Mouse (Mus musculus) CH12.LX (cell line): ENCODE results near the gene Prmt8. TPM values are rescaled to one million over a fixed set of nuclear protein-coding genes. Genes with fewer than 3 reads are reported as not detected.

Experiments
- DNase-seq: peaks from one replicate; pipeline ENCODE4 v3.0.0-alpha.2; 2013; ENCODE audit errors: extremely low read depth
- H3K27ac ChIP-seq: 2 replicates; pipeline ENCODE4 v1.5.1; 2012; ENCODE audit warnings: low read depth, mild to moderate bottlenecking, control low read depth, moderate library complexity; ENCODE audit not compliant: insufficient read depth
- H3K27me3 ChIP-seq: replicated peaks from 2 replicates; pipeline ENCODE3; 2012; ENCODE audit warnings: inconsistent platforms
- H3K36me3 ChIP-seq, 2 experiments: replicated peaks in 1 of 2; 2 replicates each; pipeline versions ENCODE3 to v1.6.1; 2012; ENCODE audit warnings: inconsistent platforms in 1 of 2, low read length in 1 of 2, mild to moderate bottlenecking in 1 of 2, mixed read lengths in 1 of 2, moderate library complexity in 1 of 2; ENCODE audit not compliant: control insufficient read depth in 1 of 2, insufficient read depth in 1 of 2
- H3K4me1 ChIP-seq, 2 experiments: 2 replicates each; pipeline ENCODE4 v1.6.1; 2012; ENCODE audit warnings: inconsistent platforms in 1 of 2, moderate library complexity in 1 of 2; ENCODE audit not compliant: insufficient read depth in 2 of 2, control insufficient read depth in 1 of 2
- H3K4me2 ChIP-seq: 2 replicates; pipeline ENCODE4 v1.6.1; 2012; ENCODE audit warnings: low read depth, mild to moderate bottlenecking, control low read depth; ENCODE audit not compliant: poor library complexity, insufficient read depth, severe bottlenecking
- H3K4me3 ChIP-seq, 3 experiments: fragments of 150-350 bp in 1 of 3; sonication (generic) in 1 of 3; replicated peaks in 1 of 3; 2 replicates each; pipeline versions ENCODE3 to v1.5.1; 2011 to 2012; ENCODE audit warnings: low read depth in 2 of 3, low read length in 2 of 3, mild to moderate bottlenecking in 2 of 3, moderate library complexity in 2 of 3, control low read depth in 1 of 3, improper control_type of control experiment in 1 of 3, inconsistent platforms in 1 of 3, mixed read lengths in 1 of 3; ENCODE audit not compliant: poor library complexity in 1 of 3
- H3K79me2 ChIP-seq: replicated peaks from 2 replicates; pipeline ENCODE4 v1.6.1; 2012; ENCODE audit warnings: mild to moderate bottlenecking, moderate library complexity; ENCODE audit not compliant: control insufficient read depth, poor library complexity, insufficient read depth, severe bottlenecking; ENCODE audit errors: extremely low read depth
- H3K9ac ChIP-seq: 2 replicates; pipeline ENCODE4 v1.6.1; 2012; ENCODE audit warnings: low read depth, mild to moderate bottlenecking, control low read depth, moderate library complexity; ENCODE audit not compliant: insufficient read depth
- H3K9me3 ChIP-seq: replicated peaks from 2 replicates; pipeline ENCODE3; 2012; ENCODE audit warnings: low read length, inconsistent platforms, mixed read lengths
- BHLHE40 ChIP-seq: IDR thresholded peaks from 2 replicates; pipeline ENCODE4 v1.6.1; 2011; ENCODE audit warnings: mild to moderate bottlenecking, low read depth, low read length, improper control_type of control experiment
- CHD1 ChIP-seq: IDR thresholded peaks from 2 replicates; pipeline ENCODE4 v1.6.1; 2012; ENCODE audit warnings: low read depth, low read length, improper control_type of control experiment, inconsistent platforms
- CHD2 ChIP-seq: IDR thresholded peaks from 2 replicates; pipeline ENCODE4 v1.6.1; 2011; ENCODE audit warnings: low read length, improper control_type of control experiment
- ELF1 ChIP-seq: IDR thresholded peaks from 2 replicates; pipeline ENCODE4 v1.6.1; 2014; ENCODE audit warnings: low read depth, mild to moderate bottlenecking, inconsistent platforms, low read length, improper control_type of control experiment
- ETS1 ChIP-seq: conservative IDR thresholded peaks from 2 replicates; pipeline ENCODE4 v1.6.1; 2012; ENCODE audit warnings: low read depth, mild to moderate bottlenecking, inconsistent platforms, low read length, improper control_type of control experiment, moderate library complexity
- GABPA ChIP-seq: IDR thresholded peaks from 2 replicates; pipeline ENCODE4 v1.6.1; 2012; ENCODE audit warnings: low read depth, low read length, improper control_type of control experiment, inconsistent platforms; ENCODE audit not compliant: insufficient replicate concordance
- HCFC1 ChIP-seq: IDR thresholded peaks from 2 replicates; pipeline ENCODE4 v1.6.1; 2012; ENCODE audit warnings: low read depth, mild to moderate bottlenecking, inconsistent platforms, low read length, improper control_type of control experiment
- JUN ChIP-seq: IDR thresholded peaks from 2 replicates; pipeline ENCODE4 v1.6.1; 2011; ENCODE audit warnings: low read depth, mild to moderate bottlenecking, low read length, improper control_type of control experiment, moderate library complexity; ENCODE audit not compliant: insufficient read depth
- JUND ChIP-seq: conservative IDR thresholded peaks from 2 replicates; pipeline ENCODE4 v1.6.1; 2011; ENCODE audit warnings: low read depth, low read length, improper control_type of control experiment
- KAT2A ChIP-seq: IDR thresholded peaks from 2 replicates; pipeline ENCODE4 v1.6.1; 2012; ENCODE audit warnings: low read length, improper control_type of control experiment, inconsistent platforms; ENCODE audit not compliant: insufficient replicate concordance
- MAFK ChIP-seq: IDR thresholded peaks from 2 replicates; pipeline ENCODE4 v1.6.1; 2011; ENCODE audit warnings: low read length, improper control_type of control experiment; ENCODE audit not compliant: insufficient replicate concordance
- MAZ ChIP-seq: IDR thresholded peaks from 2 replicates; pipeline ENCODE4 v1.6.1; 2012; ENCODE audit warnings: low read depth, mild to moderate bottlenecking, inconsistent platforms, low read length, improper control_type of control experiment, moderate library complexity
- MEF2A ChIP-seq: IDR thresholded peaks from 2 replicates; pipeline ENCODE4 v1.6.1; 2014; ENCODE audit warnings: low read depth, mild to moderate bottlenecking, inconsistent platforms, low read length, improper control_type of control experiment, borderline replicate concordance
- MXI1 ChIP-seq: IDR thresholded peaks from 2 replicates; pipeline ENCODE4 v1.6.1; 2011; ENCODE audit warnings: mild to moderate bottlenecking, low read depth, low read length, improper control_type of control experiment
- NELFE ChIP-seq: IDR thresholded peaks from 2 replicates; pipeline ENCODE4 v1.6.1; 2011; ENCODE audit warnings: low read depth, low read length, improper control_type of control experiment
- POLR2AphosphoS2 ChIP-seq: IDR thresholded peaks from 2 replicates; pipeline ENCODE4 v1.6.1; 2011; ENCODE audit warnings: low read depth, low read length, improper control_type of control experiment
- RAD21 ChIP-seq: IDR thresholded peaks from 2 replicates; pipeline ENCODE4 v1.6.1; 2011; ENCODE audit warnings: low read depth, mild to moderate bottlenecking, low read length, improper control_type of control experiment, moderate library complexity
- RCOR1 ChIP-seq: conservative IDR thresholded peaks from 2 replicates; pipeline ENCODE4 v1.6.1; 2012; ENCODE audit warnings: low read depth, mild to moderate bottlenecking, inconsistent platforms, low read length, improper control_type of control experiment
- SIN3A ChIP-seq: IDR thresholded peaks from 2 replicates; pipeline ENCODE4 v1.6.1; 2012; ENCODE audit warnings: low read length, improper control_type of control experiment, inconsistent platforms
- TCF12 ChIP-seq: IDR thresholded peaks from 2 replicates; pipeline ENCODE4 v1.6.1; 2014; ENCODE audit warnings: low read depth, mild to moderate bottlenecking, inconsistent platforms, low read length, improper control_type of control experiment
- UBTF ChIP-seq: IDR thresholded peaks from 2 replicates; pipeline ENCODE4 v1.6.1; 2012; ENCODE audit warnings: low read depth, mild to moderate bottlenecking, inconsistent platforms, low read length, improper control_type of control experiment, moderate library complexity
- USF1 ChIP-seq: IDR thresholded peaks from 2 replicates; pipeline ENCODE4 v1.6.1; 2014; ENCODE audit warnings: low read depth, mild to moderate bottlenecking, inconsistent platforms, low read length, improper control_type of control experiment
- USF2 ChIP-seq: conservative IDR thresholded peaks from 2 replicates; pipeline ENCODE4 v1.6.1; 2011; ENCODE audit warnings: low read depth, low read length, improper control_type of control experiment
- ZKSCAN1 ChIP-seq: IDR thresholded peaks from 2 replicates; pipeline ENCODE4 v1.6.1; 2012; ENCODE audit warnings: low read depth, inconsistent platforms, low read length, improper control_type of control experiment, borderline replicate concordance
- ZNF384 ChIP-seq: IDR thresholded peaks from 2 replicates; pipeline ENCODE4 v1.6.1; 2012; ENCODE audit warnings: low read depth, low read length, improper control_type of control experiment, inconsistent platforms
- dilution Hi-C: fragments of 300-500 bp; cut with MboI; formaldehyde crosslinking; loops from 2 replicates; pipeline ENCODE4 v1.14.3; 2020; ENCODE audit warnings: low sequenced_read_pairs; ENCODE audit not compliant: extremely low pct_unique_long_range_greater_than_20kb, extremely low pct_ligation_motif_present
- in situ Hi-C: fragments of 300-500 bp; cut with MboI; formaldehyde crosslinking; loops from 3 replicates; pipeline ENCODE4 v1.14.3; 2019; ENCODE audit warnings: low sequenced_read_pairs, low pct_ligation_motif_present, low pct_unique_long_range_greater_than_20kb, mixed read lengths
- polyA plus RNA-seq: library from polyadenylated mRNA; unstranded; fragments of >175 nt; gene quantifications from 2 replicates; pipeline ENCODE4 v1.2.1, GENCODE M21; 2012; ENCODE audit warnings: low read depth; ENCODE audit not compliant: insufficient read length
- total RNA-seq, 2 experiments: library from RNA; depleted of rRNA; stranded (reverse); fragments of 300-350 nt in 1 of 2; fragments of >200 nt in 1 of 2; gene quantifications; 2 replicates each; pipeline ENCODE4 v1.2.3; 2012 to 2014

Gene Prmt8
- total and polyA plus RNA-seq, 3 experiments = not detected

- Histone ChIP-seq H3K9me3 (peaks cover 17% of the 10 kb centered on the region), H3K27me3 (peaks cover 54% of the 10 kb centered on the region), H3K27ac (no peak overlapping the region), H3K9ac (no peak overlapping the region), H3K4me3 (no peak overlapping the region), H3K4me1 (no peaks in the 10 kb centered on the region), H3K79me2 (no peaks in the 10 kb centered on the region), H3K36me3 (no peaks in the 10 kb centered on the region), H3K4me2 (no peak overlapping the region)
- no peak for DNase-seq
- in situ Hi-C loops = no loop called here
- dilution Hi-C loops = no loop called here
- no peak for TF ChIP-seq NELFE
- no peak for TF ChIP-seq USF1
- no peak for TF ChIP-seq MEF2A
- no peak for TF ChIP-seq ETS1
- no peak for TF ChIP-seq KAT2A
- TF ChIP-seq ELF1 = no peak
- TF ChIP-seq MAZ = no peak
- TF ChIP-seq MAFK = no peak
- no peak for TF ChIP-seq UBTF
- TF ChIP-seq MXI1 = no peak
- TF ChIP-seq JUN = no peak
- no peak for TF ChIP-seq TCF12
- TF ChIP-seq SIN3A = no peak
- no peak for TF ChIP-seq BHLHE40
- TF ChIP-seq HCFC1 = no peak
- TF ChIP-seq ZNF384 = no peak
- TF ChIP-seq CHD1 = no peak
These were observed 2.6 kb downstream of the Prmt8 start for GRCm38 (mm10) chr6:127766641-127767200.

- H3K9ac ChIP-seq = no peak overlapping the region
- H3K9me3 ChIP-seq = peaks cover 17% of the 10 kb centered on the region
- no peak for DNase-seq
- no peak overlapping the region for H3K4me2 ChIP-seq
- H3K4me1 ChIP-seq = no peaks in the 10 kb centered on the region
- in situ Hi-C loops = no loop called here
- no peak for TF ChIP-seq ELF1
- no peak for TF ChIP-seq ZNF384
- no peak for TF ChIP-seq MAZ
- TF ChIP-seq ZKSCAN1 = no peak
- no peak for TF ChIP-seq ETS1
- no peak for TF ChIP-seq JUND
- TF ChIP-seq GABPA = no peak
- TF ChIP-seq CHD2 = no peak
- no peak for TF ChIP-seq POLR2AphosphoS2
- no peak for TF ChIP-seq CHD1
- TF ChIP-seq MAFK = no peak
- TF ChIP-seq USF2 = no peak
- no peak for TF ChIP-seq JUN
- no peak for TF ChIP-seq USF1
- no peak for TF ChIP-seq RAD21
- TF ChIP-seq MXI1 = no peak
- TF ChIP-seq RCOR1 = no peak
- peaks cover 53% of the 10 kb centered on the region for H3K27me3 ChIP-seq
- no peaks in the 10 kb centered on the region for H3K36me3 ChIP-seq
- no peak overlapping the region for H3K4me3 ChIP-seq
- dilution Hi-C loops = no loop called here
- H3K79me2 ChIP-seq = no peaks in the 10 kb centered on the region
- H3K27ac ChIP-seq = no peak overlapping the region
These were observed 3.1 kb downstream of the Prmt8 start for GRCm38 (mm10) chr6:127766041-127766604.
